Mouse (Mus musculus) urinary bladder, postnatal 36 days (tissue): ENCODE data around the gene Gm45837.

Experiments used
- DNase-seq, 2 experiments: peaks; one replicate each; pipeline ENCODE4 v3.0.0; 2022; ENCODE audit warnings: low spot score in 2 of 2, mixed read lengths in 1 of 2

Gene Gm45837

GRCm38 (mm10) chr7:101501236-101501635 lies 90.5 kb downstream of the Gm45837 start:
- no peak for DNase-seq

GRCm38 (mm10) chr7:101501675-101502074 lies 91.0 kb downstream of the Gm45837 start:
- DNase-seq, result no peak

- peak; percentile 57 to 67 for DNase-seq
Observed at GRCm38 (mm10) chr7:101503351-101503750, 92.7 kb downstream of the Gm45837 start.

- no peak for DNase-seq
Observed at GRCm38 (mm10) chr7:101503803-101504202, 93.1 kb downstream of the Gm45837 start.

GRCm38 (mm10) chr7:101504507-101504906 lies 93.8 kb downstream of the Gm45837 start:
- peak; percentile 23 to 33 for DNase-seq

GRCm38 (mm10) chr7:101509212-101509611 lies 98.5 kb downstream of the Gm45837 start:
- DNase-seq, result no peak

GRCm38 (mm10) chr7:101513655-101514054 lies 103.0 kb downstream of the Gm45837 start:
- DNase-seq, result no peak

- no peak for DNase-seq
Observed at GRCm38 (mm10) chr7:101514768-101515167, 104.1 kb downstream of the Gm45837 start.

- no peak for DNase-seq
Observed at GRCm38 (mm10) chr7:101515295-101515694, 104.6 kb downstream of the Gm45837 start.

GRCm38 (mm10) chr7:101516460-101516859 lies 105.8 kb downstream of the Gm45837 start:
- DNase-seq, result no peak

GRCm38 (mm10) chr7:101521696-101522095 lies 111.0 kb downstream of the Gm45837 start:
- DNase-seq, result no peak

- no peak for DNase-seq
Observed at GRCm38 (mm10) chr7:101523205-101523604, 112.5 kb downstream of the Gm45837 start.

- DNase-seq, result no peak
Observed at GRCm38 (mm10) chr7:101526484-101526883, 115.8 kb downstream of the Gm45837 start.

GRCm38 (mm10) chr7:101534428-101534827 lies 123.7 kb downstream of the Gm45837 start:
- DNase-seq, result no peak

- DNase-seq, result no peak
Observed at GRCm38 (mm10) chr7:101535102-101535501, 124.4 kb downstream of the Gm45837 start.

- DNase-seq, result no peak
Observed at GRCm38 (mm10) chr7:101535517-101535916, 124.8 kb downstream of the Gm45837 start.

GRCm38 (mm10) chr7:101537541-101537940 lies 126.9 kb downstream of the Gm45837 start:
- no peak for DNase-seq

- DNase-seq, result peak in 1 of 2 experiments; percentile 31
Observed at GRCm38 (mm10) chr7:101538141-101538933, 127.7 kb downstream of the Gm45837 start.

GRCm38 (mm10) chr7:101539774-101540173 lies 129.1 kb downstream of the Gm45837 start:
- DNase-seq, result no peak

GRCm38 (mm10) chr7:101540684-101541083 lies 130.0 kb downstream of the Gm45837 start:
- DNase-seq, result no peak

- DNase-seq, result peak; percentile 61 to 73
Observed at GRCm38 (mm10) chr7:101541132-101541531, 130.4 kb downstream of the Gm45837 start.

- no peak for DNase-seq
Observed at GRCm38 (mm10) chr7:101541734-101542133, 131.0 kb downstream of the Gm45837 start.

- no peak for DNase-seq
Observed at GRCm38 (mm10) chr7:101547651-101548050, 137.0 kb downstream of the Gm45837 start.

GRCm38 (mm10) chr7:101549266-101549665 lies 138.6 kb downstream of the Gm45837 start:
- DNase-seq, result no peak
